Mouse (Mus musculus) layer of hippocampus, adult 9-10 months (tissue): ENCODE data around the gene Kcnk4.

ENCODE experiments used
- DNase-seq: peaks from one replicate; pipeline ENCODE4 v3.0.0; 2022; ENCODE audit warnings: low spot score

Kcnk4 gene

DNA sequence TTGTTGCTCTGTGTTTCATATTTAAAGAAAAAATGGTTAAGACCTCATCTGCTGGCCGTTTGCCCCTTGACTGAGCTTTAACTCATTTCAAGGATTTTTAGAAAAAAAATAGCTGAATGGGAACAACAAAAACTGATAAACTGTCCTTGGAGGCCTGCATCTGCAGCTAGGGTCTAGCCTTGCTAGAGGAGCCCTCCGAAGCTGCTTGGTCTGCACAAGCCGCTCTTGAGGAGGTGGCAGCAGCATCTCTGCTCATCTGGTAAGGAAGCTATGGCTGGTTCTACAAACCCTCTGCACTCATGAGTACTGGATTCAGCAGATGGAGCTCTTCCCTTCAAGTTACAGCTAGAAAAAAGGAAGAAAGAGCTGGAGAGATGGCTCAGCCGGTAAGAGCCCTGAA, 56.4 kb downstream of the Kcnk4 start:
- no peak for DNase-seq

GRCm38 (mm10) chr19:6876799-6877198, 57.5 kb downstream of the Kcnk4 start:
- no peak for DNase-seq

GRCm38 (mm10) chr19:6875834-6876233, 58.5 kb downstream of the Kcnk4 start:
- no peak for DNase-seq

- no peak for DNase-seq
These were observed 60.1 kb downstream of the Kcnk4 start for GRCm38 (mm10) chr19:6874257-6874656.
